Comparison of ENCODE assay signal across 40 mouse cellular contexts in genomic region chr4:63870678-63871077, GRCm38 (mm10). TPM values are rescaled to one million over a fixed set of nuclear protein-coding genes. Genes with fewer than 3 reads are reported as not detected.
"Had no signal": no experiment of that assay in that cellular context is flagged by ENCODE, and none has a peak within 500 bp of the region (broad histone marks: within the 10 kb centered on the region; RNA-seq: fewer than 3 reads in every experiment).

No protein-coding gene starts in this region.

- H3K4me2 ChIP-seq: limb, embryonic 12.5 days; limb, embryonic 13.5 days; limb, embryonic 15.5 days; liver, embryonic 11.5 days; liver, embryonic 12.5 days; liver, embryonic 13.5 days; liver, embryonic 15.5 days; lung, embryonic 14.5 days; lung, embryonic 15.5 days; midbrain, embryonic 11.5 days; midbrain, embryonic 12.5 days; midbrain, embryonic 13.5 days; midbrain, embryonic 15.5 days; neural tube, embryonic 12.5 days had no signal

- H3K4me1 ChIP-seq: limb, embryonic 10.5 days; limb, embryonic 12.5 days; limb, embryonic 15.5 days; liver, embryonic 12.5 days; liver, embryonic 13.5 days; liver, embryonic 15.5 days; lung, embryonic 15.5 days; megakaryocyte, embryonic 14.5 days; midbrain, embryonic 10.5 days; midbrain, embryonic 12.5 days; midbrain, embryonic 13.5 days; midbrain, embryonic 15.5 days; neural tube, embryonic 12.5 days had no signal

- H3K36me3 ChIP-seq: limb, embryonic 10.5 days; limb, embryonic 12.5 days; limb, embryonic 13.5 days; limb, embryonic 15.5 days; liver, embryonic 12.5 days; liver, embryonic 13.5 days; liver, embryonic 15.5 days; lung, embryonic 15.5 days; midbrain, embryonic 10.5 days; midbrain, embryonic 12.5 days; midbrain, embryonic 13.5 days; midbrain, embryonic 15.5 days; neural tube, embryonic 12.5 days had no signal

- H3K27ac ChIP-seq: limb, embryonic 10.5 days; limb, embryonic 12.5 days; limb, embryonic 13.5 days; limb, embryonic 15.5 days; liver, embryonic 12.5 days; liver, embryonic 13.5 days; liver, embryonic 14.5 days; liver, embryonic 15.5 days; lung, embryonic 15.5 days; macrophage; midbrain, embryonic 10.5 days; midbrain, embryonic 12.5 days; midbrain, embryonic 13.5 days; midbrain, embryonic 15.5 days; neural tube, embryonic 12.5 days had no signal

- DNase-seq: left cerebral cortex, postnatal 4 days; liver; liver, embryonic 13.5 days; liver, postnatal 0 days; lung, adult 18-20 months; lung, adult 2 months; lung, embryonic 14.5 days; lung, postnatal 10 days; lung, postnatal 14 days; lung, postnatal 36 days; lung, postnatal 4 days; midbrain, embryonic 14.5 days had no signal

- H3K27me3 ChIP-seq: limb, embryonic 12.5 days; limb, embryonic 13.5 days; limb, embryonic 15.5 days; liver, embryonic 12.5 days; liver, embryonic 13.5 days; liver, embryonic 15.5 days; lung, embryonic 15.5 days; megakaryocyte, embryonic 14.5 days; midbrain, embryonic 12.5 days; midbrain, embryonic 13.5 days; midbrain, embryonic 15.5 days; neural tube, embryonic 12.5 days had no signal

- H3K4me3 ChIP-seq: limb, embryonic 10.5 days; limb, embryonic 12.5 days; limb, embryonic 13.5 days; limb, embryonic 15.5 days; liver, embryonic 12.5 days; liver, embryonic 13.5 days; liver, embryonic 15.5 days; lung, embryonic 15.5 days; megakaryocyte, embryonic 14.5 days; midbrain, embryonic 10.5 days; midbrain, embryonic 12.5 days; midbrain, embryonic 13.5 days; midbrain, embryonic 15.5 days; myocyte; neural tube, embryonic 12.5 days had no signal

- H3K9me3 ChIP-seq: limb, embryonic 10.5 days; limb, embryonic 12.5 days; limb, embryonic 13.5 days; limb, embryonic 15.5 days; liver, embryonic 12.5 days; liver, embryonic 13.5 days; liver, embryonic 15.5 days; lung, embryonic 15.5 days; midbrain, embryonic 10.5 days; midbrain, embryonic 12.5 days; midbrain, embryonic 13.5 days; midbrain, embryonic 15.5 days; neural tube, embryonic 12.5 days had no signal

- H3K9ac ChIP-seq: limb, embryonic 12.5 days; limb, embryonic 13.5 days; limb, embryonic 15.5 days; liver, embryonic 12.5 days; liver, embryonic 13.5 days; liver, embryonic 14.5 days; liver, embryonic 15.5 days; liver, postnatal 0 days; lung, embryonic 14.5 days; lung, embryonic 15.5 days; midbrain, embryonic 12.5 days; midbrain, embryonic 13.5 days; midbrain, embryonic 15.5 days; neural tube, embryonic 12.5 days had no signal

RNA-seq across cellular contexts. Expression of gene Tnfsf8, which starts 9.5 kb away (rescaled TPM):
- total RNA-seq: left cerebral cortex, postnatal 10 days; left cerebral cortex, postnatal 14 days; left cerebral cortex, postnatal 25 days; left cerebral cortex, postnatal 36 days; left cerebral cortex, postnatal 4 days; midbrain, postnatal 0 days had no signal
- polyA plus RNA-seq: limb, embryonic 10.5 days; limb, embryonic 11.5 days; limb, embryonic 13.5 days; limb, embryonic 15.5 days; liver, embryonic 11.5 days; liver, embryonic 13.5 days; liver, embryonic 15.5 days; liver, embryonic 16.5 days; lung, postnatal 0 days; midbrain, embryonic 10.5 days; midbrain, embryonic 11.5 days; midbrain, embryonic 12.5 days; midbrain, embryonic 13.5 days; midbrain, embryonic 15.5 days; midbrain, embryonic 16.5 days; midbrain, postnatal 0 days; neural tube, embryonic 11.5 days; neural tube, embryonic 12.5 days had no signal
